In the genomic region with DNA sequence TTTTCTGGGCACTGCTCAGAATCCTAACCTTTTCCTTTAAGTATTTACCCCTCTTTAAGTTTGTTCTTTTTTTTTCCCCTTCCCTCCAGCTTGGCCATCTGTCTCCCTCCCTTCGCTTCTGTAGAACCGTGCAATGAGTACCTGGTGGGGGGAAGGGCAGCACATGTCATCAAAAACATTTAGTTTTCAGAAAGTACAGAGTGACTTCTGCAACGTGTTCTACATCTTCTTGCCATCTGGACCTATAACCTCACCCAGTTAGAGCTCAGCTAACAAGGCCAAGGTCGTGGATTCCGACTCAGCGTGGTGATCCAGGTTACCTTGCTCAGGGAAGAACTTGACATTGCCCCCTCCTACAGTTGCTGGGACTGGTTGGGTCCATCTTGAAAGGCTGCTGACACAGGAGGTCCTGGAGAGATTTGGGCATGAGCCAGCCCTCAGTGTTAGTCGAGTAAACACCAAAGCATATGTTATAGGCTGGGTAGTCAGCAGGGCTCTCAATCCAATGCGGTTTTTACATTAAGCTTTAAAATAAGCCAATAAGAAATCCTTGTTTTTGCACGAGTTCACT, we compare ENCODE assay signal across 14 mouse cellular contexts.
A peak's percentile ranks its signal among the peaks of the same experiment; 100 is the strongest.
DNase-seq lines count a peak whose midpoint lies in the region; ATAC-seq lines count a peak whose summit lies in the region.
"Had no signal": no experiment of that assay in that cellular context is flagged by ENCODE, and none has a peak within 500 bp of the region (broad histone marks: within the 10 kb centered on the region; RNA-seq: fewer than 3 reads in every experiment).

No protein-coding gene starts in this region.

- H3K27me3 ChIP-seq in heart, embryonic 13.5 days (replicated peaks): no peaks in the 10 kb centered on the region
- H3K27me3 ChIP-seq in midbrain, embryonic 15.5 days (replicated peaks): no peaks in the 10 kb centered on the region
- no peaks in the 10 kb centered on the region for H3K27me3 ChIP-seq in midbrain, embryonic 10.5 days (ENCODE audit: low read depth, poor library complexity, severe bottlenecking)
- H3K27me3 ChIP-seq: limb, embryonic 12.5 days; liver, embryonic 15.5 days; midbrain, embryonic 12.5 days had no signal

- H3K4me2 ChIP-seq in heart, embryonic 13.5 days: no peak overlapping the region
- no peak overlapping the region for H3K4me2 ChIP-seq in midbrain, embryonic 15.5 days
- H3K4me2 ChIP-seq: limb, embryonic 12.5 days; liver, embryonic 15.5 days; midbrain, embryonic 12.5 days had no signal

- H3K9ac ChIP-seq in heart, embryonic 13.5 days: no peak overlapping the region
- no peak overlapping the region for H3K9ac ChIP-seq in midbrain, embryonic 15.5 days
- H3K9ac ChIP-seq: limb, embryonic 12.5 days; liver, embryonic 15.5 days; midbrain, embryonic 12.5 days had no signal

- H3K9me3 ChIP-seq in heart, embryonic 13.5 days: no peaks in the 10 kb centered on the region
- H3K9me3 ChIP-seq in midbrain, embryonic 15.5 days: no peaks in the 10 kb centered on the region
- no peaks in the 10 kb centered on the region for H3K9me3 ChIP-seq in midbrain, embryonic 10.5 days (replicated peaks)
- H3K9me3 ChIP-seq: limb, embryonic 12.5 days; liver, embryonic 15.5 days; midbrain, embryonic 12.5 days had no signal

- H3K4me3 ChIP-seq in heart, embryonic 13.5 days: no peak overlapping the region
- H3K4me3 ChIP-seq in midbrain, embryonic 15.5 days: no peak overlapping the region
- no peak overlapping the region for H3K4me3 ChIP-seq in midbrain, embryonic 10.5 days
- H3K4me3 ChIP-seq: limb, embryonic 12.5 days; liver, embryonic 15.5 days; midbrain, embryonic 12.5 days had no signal

- peak overlapping the region; percentile 46; the same call in 1 of the 2 replicates for H3K27ac ChIP-seq in heart, embryonic 13.5 days (replicated peaks)
- peak overlapping the region; percentile 36; the same call in 1 of the 2 replicates for H3K27ac ChIP-seq in midbrain, embryonic 15.5 days
- H3K27ac ChIP-seq in midbrain, embryonic 10.5 days (replicated peaks): no peak overlapping the region
- H3K27ac ChIP-seq: liver, embryonic 15.5 days; midbrain, embryonic 12.5 days had no signal

- peaks cover 24% of the 10 kb centered on the region for H3K4me1 ChIP-seq in heart, embryonic 13.5 days
- peaks cover 9% of the 10 kb centered on the region; the same call in 1 of the 2 replicates for H3K4me1 ChIP-seq in midbrain, embryonic 15.5 days
- H3K4me1 ChIP-seq in midbrain, embryonic 10.5 days: no peaks in the 10 kb centered on the region
- H3K4me1 ChIP-seq: liver, embryonic 15.5 days; midbrain, embryonic 12.5 days had no signal

- ATAC-seq in heart, embryonic 13.5 days (ENCODE audit: extremely low read depth, insufficient number of reproducible peaks, low FRiP score, low TSS enrichment): no peak
- no peak for ATAC-seq in midbrain, embryonic 15.5 days (replicated peaks)

- WGBS in heart, embryonic 13.5 days: 68% methylated on average over 9 of the region's 9 CpGs
- 70% methylated on average over 9 of the region's 9 CpGs for WGBS in midbrain, embryonic 15.5 days
- 83% methylated on average over 9 of the region's 9 CpGs for WGBS in midbrain, embryonic 10.5 days

- DNase-seq in heart, adult 9 months (ENCODE audit: low spot score in 2 of 2): no peak
- no peak for DNase-seq in midbrain, embryonic 10.5 days (ENCODE audit: low spot score)
- DNase-seq in cerebellum, adult 8-10 months: peak; percentile 65
- no peak for DNase-seq in embryo, embryonic 10.5 days (ENCODE audit: low spot score)
- DNase-seq in kidney, postnatal 14 days: no peak
- DNase-seq: gastrocnemius, postnatal 25 days; kidney, adult 18-20 months; layer of hippocampus, postnatal 36 days; lung, postnatal 36 days had no signal

- no peaks in the 10 kb centered on the region for H3K36me3 ChIP-seq in heart, embryonic 13.5 days
- no peaks in the 10 kb centered on the region for H3K36me3 ChIP-seq in midbrain, embryonic 15.5 days (replicated peaks)
- H3K36me3 ChIP-seq in midbrain, embryonic 10.5 days: no peaks in the 10 kb centered on the region
- H3K36me3 ChIP-seq: limb, embryonic 12.5 days; liver, embryonic 15.5 days; midbrain, embryonic 12.5 days had no signal
